Mouse (Mus musculus): ENCODE measurements around the gene Vmn1r19. TPM values are rescaled to one million over a fixed set of nuclear protein-coding genes. Genes with fewer than 3 reads are reported as not detected.

The Vmn1r19 gene
- polyA plus RNA-seq, 1 experiment from 2014 or later: not detected

Other genes with a start within 250 kb of the Vmn1r19 start
- not detected in 2 replicates for gene Vmn1r12, start 246.9 kb upstream of the Vmn1r19 start, polyA plus RNA-seq (2014; fragmentation: Nextera tagmentation; extraction: Ambion mirVana)
- gene Vmn1r13, start 200.5 kb upstream of the Vmn1r19 start, polyA plus RNA-seq (2014; fragmentation: Nextera tagmentation; extraction: Ambion mirVana): not detected in 2 replicates
- not detected in 2 replicates for gene Vmn1r14, start 172.1 kb upstream of the Vmn1r19 start, polyA plus RNA-seq (2014; fragmentation: Nextera tagmentation; extraction: Ambion mirVana)
- gene Vmn1r15, start 145.8 kb upstream of the Vmn1r19 start, polyA plus RNA-seq (2014; fragmentation: Nextera tagmentation; extraction: Ambion mirVana): not detected in 2 replicates
- gene Vmn1r16, start 74.3 kb upstream of the Vmn1r19 start, polyA plus RNA-seq (2014; fragmentation: Nextera tagmentation; extraction: Ambion mirVana): not detected in 2 replicates
- not detected in 2 replicates for gene Vmn1r17, start 40.1 kb upstream of the Vmn1r19 start, polyA plus RNA-seq (2014; fragmentation: Nextera tagmentation; extraction: Ambion mirVana)
- not detected in 2 replicates for gene Vmn1r18, start 8.0 kb upstream of the Vmn1r19 start, polyA plus RNA-seq (2014; fragmentation: Nextera tagmentation; extraction: Ambion mirVana)
- not detected in 2 replicates for gene Vmn1r20, start 25.1 kb downstream of the Vmn1r19 start, polyA plus RNA-seq (2014; fragmentation: Nextera tagmentation; extraction: Ambion mirVana)
- 4.7 and 6.5 TPM in 2 replicates for gene Ppm1k, start 131.7 kb downstream of the Vmn1r19 start, polyA plus RNA-seq (2014; fragmentation: Nextera tagmentation; extraction: Ambion mirVana)
- 3.2 and 4.1 TPM in 2 replicates for gene Herc6, start 177.2 kb downstream of the Vmn1r19 start, polyA plus RNA-seq (2014; fragmentation: Nextera tagmentation; extraction: Ambion mirVana)